Mouse (Mus musculus): Measurements from ENCODE around the gene Ddx20. TPM values are rescaled to one million over a fixed set of nuclear protein-coding genes. Genes with fewer than 3 reads are reported as not detected.

Gene Ddx20
- polyA plus RNA-seq, 1 experiment from 2014 or later: 38.2 TPM

GRCm38 (mm10) chr3:105720514-105720913 is 33.1 kb upstream of the Ddx20 start:
- no peaks in the 10 kb centered on the region; the same call in 1 of the 2 replicates for H3K4me1 ChIP-seq (replicated peaks; ENCODE audit: control insufficient read depth, insufficient read depth, low read length)
- H3K27me3 ChIP-seq (replicated peaks; ENCODE audit: control insufficient read depth, insufficient read depth, low read length): no peaks in the 10 kb centered on the region
- H3K4me3 ChIP-seq (ENCODE audit: low read depth, low read length): no peak overlapping the region
- 66% methylated on average over 4 of the region's 4 CpGs for WGBS
- peaks cover 5% of the 10 kb centered on the region; the same call in 1 of the 2 replicates for H3K36me3 ChIP-seq (ENCODE audit: control insufficient read depth, insufficient read depth, low read length)
- H3K27ac ChIP-seq (ENCODE audit: low read depth): no peak overlapping the region
- DNase-seq (ENCODE audit: low spot score): no peak
- H3K9ac ChIP-seq (ENCODE audit: low read length): no peak overlapping the region
- no peak overlapping the region for H3K4me2 ChIP-seq (ENCODE audit: low read length)
- no peaks in the 10 kb centered on the region for H3K9me3 ChIP-seq (ENCODE audit: control insufficient read depth, low read length)
- no peak for ATAC-seq (replicated peaks; ENCODE audit: low FRiP score, low TSS enrichment, low read depth)

- DNase-seq (ENCODE audit: low spot score): no peak
- 71% methylated on average over 4 of the region's 4 CpGs for WGBS
These were observed 32.6 kb upstream of the Ddx20 start for GRCm38 (mm10) chr3:105719979-105720378.

GRCm38 (mm10) chr3:105718746-105719145 is 31.4 kb upstream of the Ddx20 start:
- DNase-seq (ENCODE audit: low spot score): peak; percentile 46
- Histone ChIP-seq H3K4me3 (ENCODE audit: low read depth, low read length) (no peak overlapping the region), H3K4me1 (replicated peaks; ENCODE audit: control insufficient read depth, insufficient read depth, low read length) (no peaks in the 10 kb centered on the region; the same call in 1 of the 2 replicates), H3K9me3 (ENCODE audit: control insufficient read depth, low read length) (no peaks in the 10 kb centered on the region), H3K27me3 (replicated peaks; ENCODE audit: control insufficient read depth, insufficient read depth, low read length) (no peaks in the 10 kb centered on the region), H3K4me2 (ENCODE audit: low read length) (no peak overlapping the region), H3K36me3 (ENCODE audit: control insufficient read depth, insufficient read depth, low read length) (no peaks in the 10 kb centered on the region), H3K27ac (ENCODE audit: low read depth) (no peak overlapping the region), H3K9ac (ENCODE audit: low read length) (no peak overlapping the region)
- ATAC-seq (replicated peaks; ENCODE audit: low FRiP score, low TSS enrichment, low read depth): no peak
- 45% methylated on average over 4 of the region's 4 CpGs for WGBS

More at GRCm38 (mm10) chr3:105719979-105720378, 32.6 kb upstream of the Ddx20 start:
- no peak for ATAC-seq (replicated peaks; ENCODE audit: low FRiP score, low TSS enrichment, low read depth)
- no peaks in the 10 kb centered on the region for H3K27me3 ChIP-seq (replicated peaks; ENCODE audit: control insufficient read depth, insufficient read depth, low read length)
- H3K4me3 ChIP-seq (ENCODE audit: low read depth, low read length): no peak overlapping the region
- H3K4me1 ChIP-seq (replicated peaks; ENCODE audit: control insufficient read depth, insufficient read depth, low read length): no peaks in the 10 kb centered on the region; the same call in 1 of the 2 replicates
- no peak overlapping the region for H3K4me2 ChIP-seq (ENCODE audit: low read length)
- H3K9ac ChIP-seq (ENCODE audit: low read length): no peak overlapping the region
- no peaks in the 10 kb centered on the region for H3K9me3 ChIP-seq (ENCODE audit: control insufficient read depth, low read length)
- no peak overlapping the region for H3K27ac ChIP-seq (ENCODE audit: low read depth)
- H3K36me3 ChIP-seq (ENCODE audit: control insufficient read depth, insufficient read depth, low read length): peaks cover 5% of the 10 kb centered on the region; the same call in 1 of the 2 replicates

GRCm38 (mm10) chr3:105717856-105718555 is 30.6 kb upstream of the Ddx20 start:
- ATAC-seq (replicated peaks; ENCODE audit: low FRiP score, low TSS enrichment, low read depth) (no peak), DNase-seq (ENCODE audit: low spot score) (no peak)
- Histone ChIP-seq H3K4me1 (replicated peaks; ENCODE audit: control insufficient read depth, insufficient read depth, low read length) (no peaks in the 10 kb centered on the region; the same call in 1 of the 2 replicates), H3K27ac (ENCODE audit: low read depth) (no peak overlapping the region), H3K9me3 (ENCODE audit: control insufficient read depth, low read length) (no peaks in the 10 kb centered on the region), H3K4me3 (ENCODE audit: low read depth, low read length) (no peak overlapping the region), H3K9ac (ENCODE audit: low read length) (no peak overlapping the region), H3K36me3 (ENCODE audit: control insufficient read depth, insufficient read depth, low read length) (no peaks in the 10 kb centered on the region), H3K27me3 (replicated peaks; ENCODE audit: control insufficient read depth, insufficient read depth, low read length) (no peaks in the 10 kb centered on the region), H3K4me2 (ENCODE audit: low read length) (no peak overlapping the region)
- 74% methylated on average over 11 of the region's 11 CpGs for WGBS

GRCm38 (mm10) chr3:105716353-105717000 is 29.1 kb upstream of the Ddx20 start:
- no peaks in the 10 kb centered on the region for H3K27me3 ChIP-seq (replicated peaks; ENCODE audit: control insufficient read depth, insufficient read depth, low read length)
- H3K4me1 ChIP-seq (replicated peaks; ENCODE audit: control insufficient read depth, insufficient read depth, low read length): no peaks in the 10 kb centered on the region; the same call in 1 of the 2 replicates
- no peak overlapping the region for H3K27ac ChIP-seq (ENCODE audit: low read depth)
- H3K4me2 ChIP-seq (ENCODE audit: low read length): no peak overlapping the region
- ATAC-seq (replicated peaks; ENCODE audit: low FRiP score, low TSS enrichment, low read depth): no peak
- H3K4me3 ChIP-seq (ENCODE audit: low read depth, low read length): no peak overlapping the region
- no peaks in the 10 kb centered on the region for H3K36me3 ChIP-seq (ENCODE audit: control insufficient read depth, insufficient read depth, low read length)
- no peak for DNase-seq (ENCODE audit: low spot score)
- no peak overlapping the region for H3K9ac ChIP-seq (ENCODE audit: low read length)
- H3K9me3 ChIP-seq (ENCODE audit: control insufficient read depth, low read length): no peaks in the 10 kb centered on the region
- 65% methylated on average over 18 of the region's 18 CpGs for WGBS

- no peak overlapping the region for H3K4me3 ChIP-seq (ENCODE audit: low read depth, low read length)
- no peak overlapping the region for H3K4me2 ChIP-seq (ENCODE audit: low read length)
- ATAC-seq (replicated peaks; ENCODE audit: low FRiP score, low TSS enrichment, low read depth) (no peak), DNase-seq (ENCODE audit: low spot score) (no peak)
- H3K9me3 ChIP-seq (ENCODE audit: control insufficient read depth, low read length): no peaks in the 10 kb centered on the region
- no peaks in the 10 kb centered on the region for H3K36me3 ChIP-seq (ENCODE audit: control insufficient read depth, insufficient read depth, low read length)
- H3K4me1 ChIP-seq (replicated peaks; ENCODE audit: control insufficient read depth, insufficient read depth, low read length): no peaks in the 10 kb centered on the region; the same call in 1 of the 2 replicates
- no peak overlapping the region for H3K27ac ChIP-seq (ENCODE audit: low read depth)
- H3K27me3 ChIP-seq (replicated peaks; ENCODE audit: control insufficient read depth, insufficient read depth, low read length): no peaks in the 10 kb centered on the region
- no peak overlapping the region for H3K9ac ChIP-seq (ENCODE audit: low read length)
These were observed 27.4 kb upstream of the Ddx20 start for GRCm38 (mm10) chr3:105714820-105715167.

- Histone ChIP-seq H3K4me2 (ENCODE audit: low read length) (no peak overlapping the region), H3K9ac (ENCODE audit: low read length) (no peak overlapping the region), H3K4me1 (replicated peaks; ENCODE audit: control insufficient read depth, insufficient read depth, low read length) (no peaks in the 10 kb centered on the region; the same call in 1 of the 2 replicates), H3K36me3 (ENCODE audit: control insufficient read depth, insufficient read depth, low read length) (no peaks in the 10 kb centered on the region), H3K27me3 (replicated peaks; ENCODE audit: control insufficient read depth, insufficient read depth, low read length) (no peaks in the 10 kb centered on the region), H3K9me3 (ENCODE audit: control insufficient read depth, low read length) (no peaks in the 10 kb centered on the region), H3K4me3 (ENCODE audit: low read depth, low read length) (no peak overlapping the region), H3K27ac (ENCODE audit: low read depth) (no peak overlapping the region)
- ATAC-seq (replicated peaks; ENCODE audit: low FRiP score, low TSS enrichment, low read depth) (no peak), DNase-seq (ENCODE audit: low spot score) (peak; percentile 52)
- 22% methylated on average over 8 of the region's 8 CpGs for WGBS
These were observed 26.9 kb upstream of the Ddx20 start for GRCm38 (mm10) chr3:105714091-105714819.

- no peak for ATAC-seq (replicated peaks; ENCODE audit: low FRiP score, low TSS enrichment, low read depth)
- H3K27ac ChIP-seq (ENCODE audit: low read depth): no peak overlapping the region
These were observed 25.5 kb upstream of the Ddx20 start for GRCm38 (mm10) chr3:105712827-105713226.

More at GRCm38 (mm10) chr3:105712827-105713226, 25.5 kb upstream of the Ddx20 start:
- Histone ChIP-seq H3K27me3 (replicated peaks; ENCODE audit: control insufficient read depth, insufficient read depth, low read length) (no peaks in the 10 kb centered on the region), H3K4me1 (replicated peaks; ENCODE audit: control insufficient read depth, insufficient read depth, low read length) (no peaks in the 10 kb centered on the region; the same call in 1 of the 2 replicates), H3K4me2 (ENCODE audit: low read length) (no peak overlapping the region), H3K36me3 (ENCODE audit: control insufficient read depth, insufficient read depth, low read length) (no peaks in the 10 kb centered on the region), H3K9me3 (ENCODE audit: control insufficient read depth, low read length) (no peaks in the 10 kb centered on the region), H3K4me3 (ENCODE audit: low read depth, low read length) (no peak overlapping the region), H3K9ac (ENCODE audit: low read length) (no peak overlapping the region)
- DNase-seq (ENCODE audit: low spot score): no peak
